Mouse (Mus musculus) stomach, postnatal 0 days (tissue): ENCODE measurements around the gene Dnmt3b.

Experiments
- CTCF ChIP-seq: IDR thresholded peaks from 2 replicates; pipeline ENCODE4 v1.5.1; 2016; ENCODE audit warnings: antibody characterized with exemption, low read depth, mild to moderate bottlenecking, moderate library complexity
- EP300 ChIP-seq: optimal IDR thresholded peaks from 2 replicates; pipeline ENCODE3; 2016; ENCODE audit warnings: antibody characterized with exemption

GRCm38 (mm10) chr2:153618439-153618838, 30.8 kb upstream of the Dnmt3b start:
- TF ChIP-seq EP300 (no peak), CTCF (no peak)
